Mouse (Mus musculus) retina, embryonic 14.5 days (tissue): ENCODE measurements around the gene Smim20.

Source experiments
- DNase-seq: peaks from one replicate; pipeline ENCODE4 v3.0.0-alpha.2; 2015; ENCODE audit warnings: low spot score

The Smim20 gene

DNA sequence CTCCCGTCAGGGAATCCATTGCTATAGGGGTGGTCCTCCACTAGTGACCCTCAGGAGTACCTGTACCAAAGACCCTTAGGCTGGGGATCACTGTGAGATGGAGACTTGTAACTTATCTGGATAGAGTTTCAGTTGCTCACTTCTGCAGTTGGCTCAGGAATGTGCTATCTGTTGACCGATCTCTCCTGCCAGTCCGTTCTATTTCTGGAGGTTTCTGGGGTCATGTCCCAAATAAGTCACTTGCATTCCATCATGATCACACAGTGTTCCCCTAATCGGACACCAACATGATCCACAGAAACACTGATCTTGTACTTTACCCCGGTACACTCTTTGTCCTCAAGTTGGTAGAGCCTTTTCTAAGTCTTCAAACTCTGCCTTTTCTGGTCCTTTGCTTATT, 40.6 kb downstream of the Smim20 start:
- no peak for DNase-seq

DNA sequence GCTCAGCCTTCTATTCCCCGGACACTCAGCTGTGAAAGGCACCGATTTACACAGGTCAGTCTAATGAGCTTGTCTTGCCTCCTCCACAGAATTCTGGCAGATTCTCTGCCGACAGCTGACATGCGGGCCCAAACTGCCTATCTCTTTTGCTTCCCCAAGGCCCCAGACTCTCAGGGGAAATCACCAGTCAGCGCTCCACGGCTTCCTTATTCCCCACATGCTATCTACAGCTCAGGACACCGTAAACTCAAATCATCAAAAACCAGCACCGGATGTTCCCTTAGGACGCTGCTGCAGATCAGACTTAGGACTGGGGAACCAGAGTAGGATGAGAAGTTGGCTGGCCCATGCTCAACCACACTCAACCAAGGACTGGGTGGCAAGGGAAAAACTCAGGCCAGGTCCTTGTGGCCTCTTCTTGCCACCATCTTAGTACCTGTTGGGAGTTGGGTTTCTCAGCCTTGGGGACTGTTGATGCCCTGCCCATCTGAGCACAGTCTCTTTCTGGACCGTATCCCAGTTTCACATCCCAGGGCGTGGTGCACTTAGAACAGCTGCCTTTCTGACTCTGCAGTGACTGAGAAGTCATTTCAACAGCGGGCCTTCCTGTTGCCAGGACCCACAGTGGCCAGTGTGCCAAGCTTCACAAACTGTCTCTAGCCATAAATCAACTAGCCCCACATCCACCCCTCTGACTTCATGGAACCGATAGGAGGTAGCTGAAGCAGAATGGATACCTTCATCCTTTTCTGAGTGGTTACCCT, 47.7 kb downstream of the Smim20 start:
- DNase-seq = no peak

DNA sequence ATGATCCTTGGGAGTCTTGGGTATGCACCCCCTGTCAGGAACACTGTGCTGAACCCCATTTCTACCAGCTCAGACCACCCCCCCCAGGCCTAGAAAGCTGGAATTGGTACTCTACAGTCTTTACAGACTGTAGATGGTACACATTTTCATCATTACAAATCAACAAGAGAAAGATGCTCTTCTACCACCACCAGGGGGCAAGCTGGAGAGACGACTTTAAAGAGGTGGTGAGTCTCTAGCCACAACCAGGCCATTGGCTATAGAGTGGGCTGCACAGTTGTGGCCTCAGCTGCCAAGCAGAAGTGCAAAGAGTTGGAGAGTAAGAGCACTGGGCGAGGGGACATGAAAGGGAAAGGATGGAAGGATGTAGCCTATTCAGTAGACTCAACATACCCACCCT, 48.9 kb downstream of the Smim20 start:
- DNase-seq = no peak

DNA sequence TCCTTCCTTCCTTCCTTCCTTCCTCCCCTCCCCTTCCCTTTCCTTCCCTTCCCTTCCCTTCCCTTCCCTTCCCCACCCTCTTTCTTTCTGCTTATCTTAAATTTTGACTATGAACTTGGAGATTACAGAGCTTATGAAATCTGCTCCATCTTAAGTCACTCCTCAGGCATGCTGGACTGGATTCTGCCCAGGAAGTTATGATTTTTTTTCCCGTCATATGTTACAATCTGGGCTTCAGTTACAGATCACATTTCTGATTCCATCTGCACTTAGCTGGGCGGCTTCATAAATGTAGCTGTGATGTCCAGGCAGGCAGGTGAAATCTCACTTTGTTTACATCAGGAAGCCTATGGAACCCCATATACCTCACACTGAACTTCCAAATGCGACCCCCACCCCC, 50.5 kb downstream of the Smim20 start:
- no peak for DNase-seq

DNA sequence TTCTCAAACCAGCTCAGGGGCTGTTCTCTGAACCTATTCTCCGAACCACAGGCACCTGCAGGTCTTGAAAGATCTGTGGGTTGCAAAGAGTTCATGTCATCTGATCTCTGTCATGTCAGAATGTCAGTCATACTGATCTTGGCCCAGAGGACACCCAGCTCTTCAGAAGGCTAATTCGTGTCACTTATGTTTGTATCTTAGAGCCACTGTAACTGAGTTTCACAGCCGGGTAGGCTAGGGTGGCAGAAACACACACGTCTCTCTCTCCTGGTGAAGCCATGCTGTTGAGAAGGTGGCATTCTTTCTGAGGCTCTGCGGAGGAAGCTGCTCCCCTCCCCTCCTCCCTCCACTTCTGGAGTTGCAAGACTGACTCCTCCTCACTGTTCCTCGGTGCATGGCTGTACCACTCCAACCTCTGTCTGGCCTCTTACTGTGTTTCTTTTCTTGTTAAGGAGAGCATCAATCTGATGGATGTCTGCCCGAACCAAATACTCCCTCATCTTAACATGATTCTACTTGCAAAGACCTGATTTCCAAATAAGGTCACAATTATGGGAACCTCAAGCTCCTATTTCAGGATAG, 51.1 kb downstream of the Smim20 start:
- no peak for DNase-seq

DNA sequence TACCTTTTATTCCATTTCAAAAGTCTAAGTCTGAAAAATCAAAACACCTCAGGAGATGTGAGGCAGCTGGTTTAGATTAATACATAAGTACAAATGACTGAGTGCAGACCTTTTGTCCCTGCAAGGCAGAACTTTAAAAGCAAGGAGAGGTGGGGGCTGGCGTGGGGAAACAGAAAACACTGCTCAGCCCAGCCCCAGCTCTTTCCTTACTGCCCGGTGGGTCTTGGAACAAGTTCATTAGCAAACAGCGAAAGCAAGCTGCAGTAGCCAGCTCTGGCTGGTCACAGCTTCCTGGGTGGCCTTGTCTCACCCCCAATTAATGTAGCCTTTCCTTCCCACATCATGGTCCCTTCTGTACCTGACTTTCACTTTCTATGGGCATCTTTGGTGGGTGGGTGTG, 53.4 kb downstream of the Smim20 start:
- peak; percentile 51 for DNase-seq

DNA sequence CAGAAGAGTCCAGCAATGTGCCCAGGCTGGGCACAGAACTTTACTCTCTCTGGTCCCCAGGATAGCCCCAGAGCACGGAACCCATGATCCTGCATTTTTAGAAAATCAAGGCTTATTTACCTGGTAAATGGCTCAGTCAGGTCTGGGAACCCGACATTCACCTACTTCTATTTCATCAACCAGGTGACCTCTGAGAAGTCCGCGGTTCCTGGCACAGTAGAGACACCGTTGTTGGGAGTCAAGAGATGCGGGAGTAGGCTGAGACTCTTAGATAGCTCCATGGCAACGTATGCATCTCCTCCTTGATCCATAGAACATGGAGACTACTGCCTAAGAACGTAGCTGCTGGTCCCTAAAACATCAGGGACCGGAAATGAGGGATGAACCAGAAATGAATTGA, 55.0 kb downstream of the Smim20 start:
- DNase-seq = no peak

DNA sequence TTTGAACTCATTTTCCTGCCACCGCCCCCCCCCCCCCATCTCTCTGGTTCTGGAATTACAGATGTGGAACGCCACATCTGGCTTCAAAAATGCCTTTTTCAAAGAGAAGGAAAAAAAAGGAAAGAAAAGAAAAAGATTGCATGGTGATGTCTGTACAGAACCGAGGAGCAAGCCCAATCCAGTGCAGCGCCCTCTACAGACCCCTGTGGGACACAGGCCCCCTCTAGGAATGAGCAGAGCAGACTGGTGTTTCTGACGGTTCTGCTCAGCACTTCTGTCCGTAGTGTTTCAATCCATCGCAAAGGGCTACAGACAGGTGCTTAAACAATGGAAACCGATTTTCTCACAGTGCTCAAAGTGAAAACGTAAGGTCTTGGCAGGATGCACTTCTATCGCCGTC, 55.6 kb downstream of the Smim20 start:
- no peak for DNase-seq

DNA sequence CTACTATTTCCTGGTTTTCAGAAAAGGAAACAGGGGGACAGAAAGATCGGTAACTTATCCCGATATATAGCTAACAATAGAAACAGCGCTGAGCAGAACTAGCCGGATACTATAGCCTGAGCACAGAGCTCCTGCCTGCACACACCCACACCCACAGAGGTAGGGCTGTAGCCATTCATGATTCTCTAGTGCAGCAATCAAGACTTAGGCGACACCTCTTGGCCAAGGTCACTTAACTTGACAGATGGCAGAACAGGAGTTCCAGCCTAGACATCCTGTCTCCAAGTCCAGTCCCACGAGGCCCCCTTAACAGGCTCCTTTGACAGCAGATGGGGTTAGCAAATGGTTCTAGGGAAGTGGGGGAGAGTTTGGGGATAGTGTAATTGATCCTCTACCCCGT, 56.2 kb downstream of the Smim20 start:
- DNase-seq = no peak

DNA sequence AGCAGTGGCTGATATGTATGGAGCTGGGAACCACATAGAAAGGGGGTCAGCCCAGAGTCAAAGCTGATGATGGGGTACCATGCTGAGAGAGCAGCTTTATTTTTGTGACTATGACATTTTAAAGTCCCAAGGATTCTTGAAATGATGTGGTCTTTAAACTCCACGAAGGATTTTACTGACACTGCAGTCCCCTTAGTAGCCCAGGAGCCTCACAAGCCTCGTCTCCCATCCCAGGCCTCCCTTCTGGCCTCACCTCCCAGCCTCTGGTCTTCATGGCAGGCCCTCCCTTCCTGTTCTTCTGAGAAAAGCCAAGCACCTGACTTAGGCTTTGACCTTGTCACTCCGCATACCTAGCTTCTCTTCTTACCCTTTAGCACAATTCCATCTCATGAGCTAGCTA, 57.4 kb downstream of the Smim20 start:
- DNase-seq = no peak

DNA sequence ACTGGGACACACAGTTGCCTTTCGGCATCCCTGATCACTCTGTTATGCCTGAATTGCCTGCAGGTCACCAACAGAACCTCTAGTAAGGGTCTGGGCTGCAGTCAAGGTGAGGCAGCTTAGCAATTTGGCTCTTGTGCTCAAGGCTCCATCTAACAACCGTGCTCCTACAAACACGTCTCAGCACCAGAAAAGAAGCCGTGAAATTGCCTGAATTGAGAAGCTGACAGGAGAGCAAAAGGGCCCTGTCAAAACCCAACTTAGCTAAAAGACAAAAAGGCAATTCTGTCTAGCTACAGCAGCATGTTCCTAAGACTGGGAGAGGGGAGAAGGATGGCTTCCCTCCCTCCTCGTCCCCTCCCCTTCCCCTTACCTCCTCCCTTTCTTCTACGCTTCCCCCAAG, 57.9 kb downstream of the Smim20 start:
- DNase-seq = no peak

DNA sequence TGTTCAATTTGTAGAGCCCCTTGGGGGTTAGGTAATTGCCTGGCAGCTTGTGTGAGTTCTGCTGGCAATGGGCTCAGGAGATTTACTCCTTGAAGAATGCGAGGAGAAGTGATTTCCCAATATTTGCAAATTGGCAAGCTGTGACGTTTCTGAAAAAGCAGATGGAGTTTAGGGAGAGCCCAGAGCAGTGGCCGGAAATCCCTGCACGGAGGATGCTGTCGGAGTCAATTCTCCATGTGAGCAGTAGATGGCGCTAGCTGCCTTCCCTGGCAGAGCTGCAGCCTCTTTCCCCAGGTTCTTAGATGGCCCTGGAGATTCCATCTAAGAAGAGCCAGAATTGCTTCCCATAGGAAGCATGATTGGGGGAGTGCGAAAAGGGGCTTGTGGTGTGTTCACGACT, 59.1 kb downstream of the Smim20 start:
- peak; percentile 90 for DNase-seq

DNA sequence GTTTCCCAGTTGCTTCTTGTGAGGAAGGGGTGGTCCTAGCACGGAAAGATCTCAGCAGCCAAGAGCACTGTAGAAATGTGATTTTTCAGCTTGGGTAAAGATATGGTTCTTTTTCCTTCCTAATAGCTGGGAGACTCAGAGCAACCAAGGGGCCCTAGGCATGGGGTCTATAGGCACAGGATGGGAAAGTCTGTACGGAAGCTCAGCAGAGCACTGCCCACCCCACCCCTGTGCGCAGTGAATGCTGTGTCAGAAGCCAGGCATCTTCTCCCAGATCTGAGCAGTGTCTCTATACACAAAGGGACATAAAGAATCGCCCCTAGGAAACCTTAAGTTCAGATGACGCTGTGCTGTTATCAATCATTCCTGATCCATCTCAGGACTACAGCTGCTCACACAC, 59.6 kb downstream of the Smim20 start:
- DNase-seq = no peak
